Mouse (Mus musculus): ENCODE data around the gene St6galnac6.
A peak's percentile ranks its signal among the peaks of the same experiment; 100 is the strongest.

The St6galnac6 gene

GRCm38 (mm10) chr2:32617109-32617508 lies 17.6 kb downstream of the St6galnac6 start:
- no peak overlapping the region for H3K4me3 ChIP-seq (replicated peaks; ENCODE audit: low read length)
- H3K4me1 ChIP-seq (replicated peaks; ENCODE audit: low read depth, low read length) = peaks cover 62% of the 10 kb centered on the region
- no peaks in the 10 kb centered on the region for H3K27me3 ChIP-seq (ENCODE audit: insufficient read depth, low read length)
- peaks cover 7% of the 10 kb centered on the region for H3K9me3 ChIP-seq (ENCODE audit: low read length)
- H3K36me3 ChIP-seq (ENCODE audit: insufficient read depth, low read length) = peaks cover 71% of the 10 kb centered on the region
- no peak for TF ChIP-seq NANOG (IDR thresholded peaks at IDR 0.05; ENCODE audit: borderline replicate concordance, low read length)
- TF ChIP-seq CTCF (conservative IDR thresholded peaks at IDR 0.05; ENCODE audit: low read length) = no peak
- TF ChIP-seq POU5F1 (IDR thresholded peaks at IDR 0.05; ENCODE audit: borderline replicate concordance, low read length) = no peak

DNA sequence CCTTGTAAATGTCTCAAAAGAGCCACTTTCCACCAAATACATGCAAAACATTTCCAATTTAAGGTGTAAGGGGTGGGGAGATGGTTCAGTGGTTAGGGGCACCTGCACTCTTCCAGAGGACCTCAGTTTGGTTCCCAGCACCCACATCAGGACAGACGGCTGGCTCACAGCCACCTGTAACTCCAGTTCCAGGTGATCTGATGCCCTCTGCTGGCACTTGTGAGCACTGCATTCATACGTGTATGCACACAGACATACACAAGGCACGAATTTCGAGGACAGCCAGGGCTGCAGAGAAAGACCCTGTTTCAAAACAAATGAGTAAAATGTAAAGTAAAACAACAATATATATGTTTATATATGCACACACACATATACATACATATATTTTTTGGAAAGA lies 18.1 kb downstream of the St6galnac6 start:
- Histone ChIP-seq H3K4me1 (replicated peaks; ENCODE audit: low read depth, low read length) (peaks cover 61% of the 10 kb centered on the region), H3K27me3 (ENCODE audit: insufficient read depth, low read length) (no peaks in the 10 kb centered on the region), H3K4me3 (replicated peaks; ENCODE audit: low read length) (no peak overlapping the region), H3K9me3 (ENCODE audit: low read length) (peaks cover 7% of the 10 kb centered on the region), H3K36me3 (ENCODE audit: insufficient read depth, low read length) (peaks cover 71% of the 10 kb centered on the region)
- TF ChIP-seq POU5F1 (IDR thresholded peaks at IDR 0.05; ENCODE audit: borderline replicate concordance, low read length) (no peak), CTCF (conservative IDR thresholded peaks at IDR 0.05; ENCODE audit: low read length) (peak; percentile 65)

- H3K27me3 ChIP-seq (ENCODE audit: insufficient read depth, low read length) = no peaks in the 10 kb centered on the region
- peaks cover 7% of the 10 kb centered on the region for H3K9me3 ChIP-seq (ENCODE audit: low read length)
- peaks cover 67% of the 10 kb centered on the region for H3K36me3 ChIP-seq (ENCODE audit: insufficient read depth, low read length)
- TF ChIP-seq POU5F1 (IDR thresholded peaks at IDR 0.05; ENCODE audit: borderline replicate concordance, low read length) (no peak), CTCF (conservative IDR thresholded peaks at IDR 0.05; ENCODE audit: low read length) (no peak), NANOG (IDR thresholded peaks at IDR 0.05; ENCODE audit: borderline replicate concordance, low read length) (no peak)
- peaks cover 61% of the 10 kb centered on the region for H3K4me1 ChIP-seq (replicated peaks; ENCODE audit: low read depth, low read length)
- no peak overlapping the region for H3K4me3 ChIP-seq (replicated peaks; ENCODE audit: low read length)
Measured at GRCm38 (mm10) chr2:32618051-32618450, 18.5 kb downstream of the St6galnac6 start.

DNA sequence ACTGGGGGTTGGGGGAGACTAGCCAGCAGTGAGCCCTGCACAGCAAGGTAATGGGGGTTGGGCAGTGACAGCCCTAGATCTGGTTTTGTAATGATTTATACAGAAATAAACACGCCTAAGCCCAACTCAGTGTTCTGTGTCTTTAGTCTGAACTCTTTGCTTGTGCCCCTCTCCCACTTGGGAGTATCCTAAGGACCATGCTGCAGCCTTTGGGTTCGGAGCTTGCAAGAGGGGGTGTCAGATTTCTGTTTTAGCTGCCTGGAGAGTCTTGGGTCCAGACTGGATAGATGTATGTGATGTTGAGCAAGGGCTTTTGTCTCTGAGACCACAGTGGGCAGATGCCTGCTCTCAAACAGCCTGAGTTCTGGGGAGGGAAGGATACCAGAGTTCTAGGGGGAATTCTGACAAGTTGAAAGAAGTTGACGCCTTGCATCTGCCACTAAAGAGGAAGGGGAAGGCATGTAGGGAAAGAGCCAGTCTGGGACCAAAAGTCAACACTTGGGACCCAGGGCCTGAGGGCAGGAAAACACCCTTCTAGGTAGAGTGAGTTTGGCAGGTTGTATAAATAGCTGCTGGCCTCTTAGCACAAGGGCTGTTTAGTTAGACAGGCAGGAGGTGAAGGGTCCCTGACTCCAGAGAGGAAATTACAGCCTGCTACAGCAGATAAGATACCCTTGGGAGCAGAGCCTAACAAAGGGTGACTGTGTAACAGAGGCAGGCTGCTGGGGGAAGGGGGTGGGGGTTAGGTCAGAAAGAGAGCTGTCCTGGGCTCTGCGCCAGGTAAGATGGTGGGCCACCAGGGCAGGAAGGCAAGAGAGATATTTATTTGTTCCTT lies 21.4 kb downstream of the St6galnac6 start:
- Histone ChIP-seq H3K27me3 (ENCODE audit: insufficient read depth, low read length) (no peaks in the 10 kb centered on the region), H3K4me3 (replicated peaks; ENCODE audit: low read length) (no peak overlapping the region), H3K4me1 (replicated peaks; ENCODE audit: low read depth, low read length) (peaks cover 58% of the 10 kb centered on the region), H3K36me3 (ENCODE audit: insufficient read depth, low read length) (peaks cover 47% of the 10 kb centered on the region), H3K9me3 (ENCODE audit: low read length) (peaks cover 7% of the 10 kb centered on the region)
- TF ChIP-seq NANOG (IDR thresholded peaks at IDR 0.05; ENCODE audit: borderline replicate concordance, low read length) = no peak
- TF ChIP-seq POU5F1 (IDR thresholded peaks at IDR 0.05; ENCODE audit: borderline replicate concordance, low read length) = no peak
- TF ChIP-seq CTCF (conservative IDR thresholded peaks at IDR 0.05; ENCODE audit: low read length) = no peak

DNA sequence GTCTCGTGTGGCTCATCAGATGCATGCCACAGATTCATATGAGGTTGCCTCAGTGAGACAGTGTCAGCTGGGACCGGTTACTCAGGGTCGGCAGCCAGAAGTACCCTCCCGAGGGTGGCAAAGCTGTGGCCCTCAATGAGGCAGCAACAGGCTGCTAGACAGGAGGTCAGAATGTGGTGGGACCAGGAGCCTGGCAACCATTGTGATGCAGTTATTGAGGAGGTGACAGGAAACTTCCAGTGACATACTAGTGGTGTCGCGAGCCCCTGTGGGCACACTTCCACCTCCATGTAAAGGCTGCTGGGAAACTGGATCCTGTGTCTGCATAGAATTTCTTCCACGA lies 22.0 kb downstream of the St6galnac6 start, which contains the start of gene Ak1:
TSS of gene Ak1 (plus strand) at position 242 of the 343 bp plus-strand sequence.
- Histone ChIP-seq H3K9me3 (ENCODE audit: low read length) (peaks cover 7% of the 10 kb centered on the region), H3K27me3 (ENCODE audit: insufficient read depth, low read length) (no peaks in the 10 kb centered on the region), H3K36me3 (ENCODE audit: insufficient read depth, low read length) (peaks cover 41% of the 10 kb centered on the region), H3K4me1 (replicated peaks; ENCODE audit: low read depth, low read length) (peaks cover 64% of the 10 kb centered on the region), H3K4me3 (replicated peaks; ENCODE audit: low read length) (no peak within 1 kb of the TSS)
- TF ChIP-seq NANOG (IDR thresholded peaks at IDR 0.05; ENCODE audit: borderline replicate concordance, low read length) (no peak), POU5F1 (IDR thresholded peaks at IDR 0.05; ENCODE audit: borderline replicate concordance, low read length) (no peak), CTCF (conservative IDR thresholded peaks at IDR 0.05; ENCODE audit: low read length) (no peak)

DNA sequence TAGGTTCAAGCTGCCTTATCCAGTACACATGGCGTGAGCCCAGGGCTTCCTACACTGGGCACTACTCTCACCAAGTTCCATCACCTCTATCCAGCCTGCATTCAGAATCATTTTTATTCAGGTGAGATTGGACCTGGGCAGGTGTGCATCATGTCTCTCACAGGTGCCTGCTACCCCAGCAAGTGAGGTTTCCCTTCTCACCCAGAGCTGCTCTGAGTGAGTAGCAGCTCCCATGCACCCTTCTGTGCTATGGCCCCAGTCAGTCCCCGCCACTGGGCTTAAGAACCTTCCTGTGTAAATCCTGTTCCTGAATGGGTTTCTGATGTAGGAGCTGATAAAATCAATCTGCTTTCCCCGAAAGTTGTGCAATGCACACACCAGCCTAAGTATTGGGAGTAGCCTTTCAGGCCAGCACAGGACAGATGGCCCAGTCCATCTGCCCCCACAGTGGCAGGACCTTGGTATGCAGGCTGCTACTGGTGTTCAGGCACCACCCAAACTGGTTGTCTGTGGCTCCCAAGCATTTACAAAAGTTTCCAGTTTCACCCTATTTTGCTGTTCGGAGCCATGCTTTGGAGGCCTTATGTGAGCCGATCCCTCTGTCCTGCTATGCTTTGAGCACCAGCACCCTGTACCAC lies 24.7 kb downstream of the St6galnac6 start:
- no peaks in the 10 kb centered on the region for H3K27me3 ChIP-seq (ENCODE audit: insufficient read depth, low read length)
- no peaks in the 10 kb centered on the region for H3K9me3 ChIP-seq (ENCODE audit: low read length)
- TF ChIP-seq CTCF (conservative IDR thresholded peaks at IDR 0.05; ENCODE audit: low read length) (no peak), POU5F1 (IDR thresholded peaks at IDR 0.05; ENCODE audit: borderline replicate concordance, low read length) (no peak), NANOG (IDR thresholded peaks at IDR 0.05; ENCODE audit: borderline replicate concordance, low read length) (no peak)
- H3K36me3 ChIP-seq (ENCODE audit: insufficient read depth, low read length) = peaks cover 15% of the 10 kb centered on the region
- H3K4me3 ChIP-seq (replicated peaks; ENCODE audit: low read length) = no peak overlapping the region
- peaks cover 79% of the 10 kb centered on the region for H3K4me1 ChIP-seq (replicated peaks; ENCODE audit: low read depth, low read length)

DNA sequence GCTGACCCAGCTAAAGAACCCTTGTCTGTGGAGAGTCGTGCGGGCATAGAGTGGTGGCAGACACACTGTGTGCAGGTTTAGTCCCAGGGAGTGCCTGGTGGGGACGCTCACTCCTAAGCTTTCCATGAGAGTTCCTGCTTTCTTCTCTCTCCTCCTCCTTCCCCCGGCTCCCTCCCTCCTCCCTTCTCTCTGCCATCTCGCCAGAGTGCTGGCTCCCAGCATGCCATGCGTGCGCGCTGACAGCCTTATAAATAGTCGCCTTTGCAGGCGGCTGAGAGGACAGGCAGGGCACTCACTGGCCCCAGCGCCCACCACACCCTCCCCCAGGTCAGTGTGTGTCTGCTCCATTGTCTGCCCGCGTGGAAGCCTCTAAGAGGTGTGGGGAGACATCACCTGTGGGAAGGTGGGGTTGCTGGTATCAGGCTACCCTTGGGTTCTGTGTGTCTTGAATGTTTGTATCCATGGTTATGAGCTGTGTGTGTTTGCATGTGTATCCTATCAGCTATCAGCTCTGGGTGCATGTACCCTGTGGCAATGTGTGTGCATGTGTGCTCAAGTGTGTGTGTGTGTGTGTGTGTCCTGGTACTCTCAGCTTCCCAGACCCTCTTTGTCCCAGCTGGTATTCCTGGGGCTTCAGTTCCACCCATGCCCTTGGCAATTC lies 25.8 kb downstream of the St6galnac6 start:
- TF ChIP-seq POU5F1 (IDR thresholded peaks at IDR 0.05; ENCODE audit: borderline replicate concordance, low read length) (no peak), CTCF (conservative IDR thresholded peaks at IDR 0.05; ENCODE audit: low read length) (no peak), NANOG (IDR thresholded peaks at IDR 0.05; ENCODE audit: borderline replicate concordance, low read length) (no peak)
- H3K4me3 ChIP-seq (replicated peaks; ENCODE audit: low read length) = peak overlapping the region; percentile 60

More for the DNA sequence above, 25.8 kb downstream of the St6galnac6 start:
- peaks cover 4% of the 10 kb centered on the region for H3K36me3 ChIP-seq (ENCODE audit: insufficient read depth, low read length)
- H3K27me3 ChIP-seq (ENCODE audit: insufficient read depth, low read length) = no peaks in the 10 kb centered on the region
- peaks cover 78% of the 10 kb centered on the region for H3K4me1 ChIP-seq (replicated peaks; ENCODE audit: low read depth, low read length)
- no peaks in the 10 kb centered on the region for H3K9me3 ChIP-seq (ENCODE audit: low read length)

Measured in E14TG2a.4 (cell line).